Mouse (Mus musculus) MEL (cell line): ENCODE measurements around the gene Gpatch3.

ENCODE experiments used
- CTCF ChIP-seq, 3 experiments: IDR thresholded peaks in 2 of 3; conservative IDR thresholded peaks in 1 of 3; 2 replicates each; pipeline ENCODE4 v1.5.1; 2011 to 2012; ENCODE audit warnings: low read length in 3 of 3, low read depth in 2 of 3, mild to moderate bottlenecking in 2 of 3, improper control_type of control experiment in 1 of 3, inconsistent platforms in 1 of 3, mixed read lengths in 1 of 3, moderate library complexity in 1 of 3; ENCODE audit not compliant: control insufficient read depth in 1 of 3, insufficient read depth in 1 of 3, poor library complexity in 1 of 3, severe bottlenecking in 1 of 3
- EP300 ChIP-seq, 2 experiments: IDR thresholded peaks; 2 replicates each; pipeline ENCODE4 v1.6.1; 2011; ENCODE audit warnings: improper control_type of control experiment in 2 of 2, low read length in 2 of 2, low read depth in 1 of 2, mild to moderate bottlenecking in 1 of 2
- MAX ChIP-seq: IDR thresholded peaks from 2 replicates; pipeline ENCODE4 v1.6.1; 2011; ENCODE audit warnings: low read length, improper control_type of control experiment
- MAZ ChIP-seq: IDR thresholded peaks from 2 replicates; pipeline ENCODE4 v1.6.1; 2012; ENCODE audit warnings: low read depth, mild to moderate bottlenecking, inconsistent platforms, low read length, improper control_type of control experiment
- MEF2A ChIP-seq: IDR thresholded peaks from 2 replicates; pipeline ENCODE4 v1.6.1; 2014; ENCODE audit warnings: low read depth, mild to moderate bottlenecking, inconsistent platforms, low read length, improper control_type of control experiment; ENCODE audit not compliant: poor library complexity, insufficient replicate concordance, severe bottlenecking; ENCODE audit errors: extremely low read depth
- NRF1 ChIP-seq: IDR thresholded peaks from 2 replicates; pipeline ENCODE4 v1.6.1; 2014; ENCODE audit warnings: low read depth, mild to moderate bottlenecking, inconsistent platforms, low read length, improper control_type of control experiment, moderate library complexity; ENCODE audit not compliant: poor library complexity, insufficient read depth, severe bottlenecking
- POLR2A ChIP-seq, 2 experiments: IDR thresholded peaks; 2 replicates each; pipeline ENCODE4 v1.6.1; 2011 to 2012; ENCODE audit warnings: low read length in 2 of 2, mild to moderate bottlenecking in 2 of 2, control low read depth in 1 of 2, improper control_type of control experiment in 1 of 2, low read depth in 1 of 2, moderate library complexity in 1 of 2; ENCODE audit not compliant: control insufficient read depth in 1 of 2, insufficient read depth in 1 of 2, poor library complexity in 1 of 2
- TBP ChIP-seq: IDR thresholded peaks from 2 replicates; pipeline ENCODE4 v1.8.0; 2011; ENCODE audit warnings: low read depth, low read length, improper control_type of control experiment
- USF1 ChIP-seq: IDR thresholded peaks from 2 replicates; pipeline ENCODE4 v1.6.1; 2014; ENCODE audit warnings: low read depth, mild to moderate bottlenecking, inconsistent platforms, low read length, improper control_type of control experiment, moderate library complexity
- ZKSCAN1 ChIP-seq: IDR thresholded peaks from 2 replicates; pipeline ENCODE4 v1.6.1; 2012; ENCODE audit warnings: low read depth, mild to moderate bottlenecking, inconsistent platforms, low read length, improper control_type of control experiment, moderate library complexity

DNA sequence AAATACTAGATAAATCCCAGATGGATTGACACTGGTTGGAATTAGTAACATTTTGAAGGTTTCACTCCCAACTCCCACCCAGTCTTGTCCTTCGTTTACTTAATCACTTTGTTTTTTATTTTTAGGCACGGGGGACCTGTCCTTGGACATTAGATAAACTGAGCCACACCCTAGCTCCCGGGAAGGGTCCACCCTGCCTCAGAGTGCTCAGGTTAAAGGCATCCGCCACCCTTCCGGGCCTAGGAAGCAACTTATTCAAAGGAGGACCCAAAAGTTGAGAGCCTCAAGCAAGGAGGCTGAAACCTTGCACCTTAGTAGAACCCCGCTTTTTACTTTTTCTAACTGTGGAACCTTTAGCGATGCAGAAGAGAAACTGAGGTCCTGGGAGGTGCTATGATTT lies 24.6 kb downstream of the Gpatch3 start:
- no peak for TF ChIP-seq CTCF (IDR thresholded peaks at IDR 0.05 in 2 of 3, conservative IDR thresholded peaks at IDR 0.05 in 1 of 3; ENCODE audit: control insufficient read depth in 1 of 3, insufficient read depth in 1 of 3, low read depth in 2 of 3, low read length in 3 of 3, poor library complexity in 1 of 3, severe bottlenecking in 1 of 3)
- TF ChIP-seq POLR2A (IDR thresholded peaks at IDR 0.05; ENCODE audit: control insufficient read depth in 1 of 2, insufficient read depth in 1 of 2, low read depth in 1 of 2, low read length in 2 of 2, poor library complexity in 1 of 2): no peak
- TF ChIP-seq MAZ: no peak
- no peak for TF ChIP-seq MEF2A
- TF ChIP-seq MAX: no peak
- no peak for TF ChIP-seq TBP
- TF ChIP-seq USF1: no peak
- no peak for TF ChIP-seq ZKSCAN1
- TF ChIP-seq EP300 (IDR thresholded peaks at IDR 0.05; ENCODE audit: low read depth in 1 of 2, low read length in 2 of 2): no peak
- no peak for TF ChIP-seq NRF1
